Mouse (Mus musculus): ENCODE measurements at regions not wholly inside any gene's neighbourhood (a gene's known extent, or its start where the extent isn't known, plus 50 kb on each side); places are given as distances from the start of the nearest gene placed in this dataset.

DNA sequence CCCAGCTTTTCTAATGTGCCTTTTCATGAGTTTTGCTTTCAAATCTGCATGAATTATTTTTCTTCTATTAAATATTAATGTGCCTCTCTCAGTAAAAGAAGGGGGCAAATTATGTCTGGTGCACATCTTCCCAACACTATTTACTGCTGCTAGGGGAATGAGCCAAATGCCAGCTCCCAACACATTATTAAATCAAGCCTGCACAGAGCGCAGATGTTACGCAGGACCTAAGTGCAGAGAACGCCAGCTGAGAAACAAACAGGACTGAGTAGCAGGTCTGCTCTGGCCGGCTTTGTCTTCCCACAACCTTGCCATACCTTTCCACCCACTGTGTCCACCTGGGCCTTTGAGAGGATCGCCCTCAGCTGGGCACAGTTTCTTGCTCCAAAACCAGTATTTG, 291.8 kb downstream of the C1d start:
- no peak overlapping the region for H3K27ac ChIP-seq (ENCODE audit: insufficient read depth, low read length)
- no peaks in the 10 kb centered on the region for H3K4me1 ChIP-seq (ENCODE audit: control insufficient read depth, insufficient read depth, low read length)
- no peak overlapping the region for H3K4me3 ChIP-seq (ENCODE audit: low read depth, low read length)
- TF ChIP-seq EP300 (IDR thresholded peaks at IDR 0.05; ENCODE audit: insufficient read depth, low read depth, low read length), result no peak
- no peak for TF ChIP-seq POLR2A (IDR thresholded peaks at IDR 0.05; ENCODE audit: insufficient read depth, low read length)
- no peak for TF ChIP-seq CTCF (IDR thresholded peaks at IDR 0.05; ENCODE audit: low read depth, low read length)
- no peaks in the 10 kb centered on the region for H3K27me3 ChIP-seq (ENCODE audit: control insufficient read depth, insufficient read depth, low read length, poor library complexity, severe bottlenecking)
- H3K9ac ChIP-seq (ENCODE audit: low read depth, poor library complexity, severe bottlenecking), result no peak overlapping the region
- H3K9me3 ChIP-seq (replicated peaks; ENCODE audit: control insufficient read depth, insufficient read depth, low read length, poor library complexity, severe bottlenecking), result no peaks in the 10 kb centered on the region
- no peaks in the 10 kb centered on the region for H3K36me3 ChIP-seq (ENCODE audit: control insufficient read depth, insufficient read depth, low read length, poor library complexity, severe bottlenecking)

DNA sequence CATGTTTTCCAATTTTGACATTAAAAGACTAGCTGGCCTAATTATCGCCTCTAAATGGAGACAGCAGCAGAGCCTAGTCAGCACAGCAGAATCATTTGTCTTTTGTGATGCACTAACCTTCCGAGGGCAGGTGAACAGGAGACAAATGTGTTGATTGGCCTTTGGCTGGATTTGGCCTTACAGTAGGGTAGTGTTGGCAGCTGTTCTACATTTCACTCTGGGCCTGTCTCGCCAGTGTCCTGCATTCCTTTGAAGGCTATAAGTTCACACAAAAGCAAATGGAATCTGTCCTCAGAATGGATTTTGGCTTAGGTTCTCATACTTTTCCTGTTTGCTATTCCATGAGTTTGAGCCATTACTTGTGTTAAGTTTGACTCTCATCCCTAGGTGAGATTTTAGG, 297.9 kb downstream of the C1d start:
- Histone ChIP-seq H3K4me3 (ENCODE audit: low read depth, low read length) (no peak overlapping the region), H3K9me3 (replicated peaks; ENCODE audit: control insufficient read depth, insufficient read depth, low read length, poor library complexity, severe bottlenecking) (0 out of 2 replicates have a peak, but pooled peaks cover 2% of the 10 kb centered on the region), H3K4me1 (ENCODE audit: control insufficient read depth, insufficient read depth, low read length) (no peaks in the 10 kb centered on the region), H3K36me3 (ENCODE audit: control insufficient read depth, insufficient read depth, low read length, poor library complexity, severe bottlenecking) (no peaks in the 10 kb centered on the region), H3K27me3 (ENCODE audit: control insufficient read depth, insufficient read depth, low read length, poor library complexity, severe bottlenecking) (no peaks in the 10 kb centered on the region), H3K27ac (ENCODE audit: insufficient read depth, low read length) (no peak overlapping the region), H3K9ac (ENCODE audit: low read depth, poor library complexity, severe bottlenecking) (no peak overlapping the region)
- no peak for TF ChIP-seq EP300 (IDR thresholded peaks at IDR 0.05; ENCODE audit: insufficient read depth, low read depth, low read length)
- TF ChIP-seq POLR2A (IDR thresholded peaks at IDR 0.05; ENCODE audit: insufficient read depth, low read length), result no peak
- no peak for TF ChIP-seq CTCF (IDR thresholded peaks at IDR 0.05; ENCODE audit: low read depth, low read length)

GRCm38 (mm10) chr11:17591780-17592487, 334.6 kb downstream of the C1d start:
- Histone ChIP-seq H3K9ac (ENCODE audit: low read depth, poor library complexity, severe bottlenecking) (no peak overlapping the region), H3K4me3 (ENCODE audit: low read depth, low read length) (no peak overlapping the region), H3K27ac (ENCODE audit: insufficient read depth, low read length) (no peak overlapping the region), H3K9me3 (replicated peaks; ENCODE audit: control insufficient read depth, insufficient read depth, low read length, poor library complexity, severe bottlenecking) (no peaks in the 10 kb centered on the region), H3K4me1 (ENCODE audit: control insufficient read depth, insufficient read depth, low read length) (no peaks in the 10 kb centered on the region), H3K36me3 (ENCODE audit: control insufficient read depth, insufficient read depth, low read length, poor library complexity, severe bottlenecking) (no peaks in the 10 kb centered on the region), H3K27me3 (ENCODE audit: control insufficient read depth, insufficient read depth, low read length, poor library complexity, severe bottlenecking) (no peaks in the 10 kb centered on the region)
- no peak for TF ChIP-seq POLR2A (IDR thresholded peaks at IDR 0.05; ENCODE audit: insufficient read depth, low read length)

GRCm38 (mm10) chr11:17603726-17604493, 346.5 kb downstream of the C1d start:
- H3K27ac ChIP-seq (ENCODE audit: insufficient read depth, low read length), result no peak overlapping the region

DNA sequence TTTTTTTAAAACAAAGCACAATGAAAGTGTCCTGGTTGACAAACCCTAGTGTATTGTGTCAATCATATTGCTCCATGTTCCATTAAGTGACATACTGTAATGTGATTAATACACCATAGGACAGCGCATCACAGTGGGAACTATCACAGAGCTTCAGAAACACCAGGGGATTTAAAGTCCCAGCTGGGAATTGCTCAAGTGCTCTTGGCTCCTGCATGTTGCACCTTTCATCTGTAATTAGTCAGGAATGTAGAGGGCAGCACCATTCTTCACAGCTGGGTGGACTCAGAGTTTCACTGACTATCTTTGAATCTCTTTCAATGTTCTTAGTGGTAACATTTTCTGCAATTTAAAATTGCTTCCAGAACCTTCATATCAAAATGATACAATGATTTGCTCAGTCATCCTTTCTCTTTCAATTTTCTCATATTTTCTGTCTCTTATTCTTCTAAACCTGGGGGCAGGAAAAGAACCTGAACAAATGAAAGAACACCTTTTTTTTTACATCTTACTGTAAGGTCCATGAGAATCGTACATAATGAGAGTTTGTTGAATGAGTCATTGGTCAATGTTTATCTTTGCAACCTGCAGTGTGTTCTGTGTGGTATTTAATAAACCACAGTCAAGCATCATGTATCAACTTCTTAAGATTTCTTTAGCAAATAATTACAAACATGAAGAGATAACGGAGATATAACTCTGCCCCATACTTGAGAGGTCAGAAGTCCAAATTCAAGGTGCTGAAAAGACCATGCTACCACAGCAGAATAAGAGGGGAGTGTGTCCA, 333.0 kb downstream of the Etaa1 start:
- Histone ChIP-seq H3K27ac (ENCODE audit: insufficient read depth, low read length) (no peak overlapping the region), H3K4me3 (ENCODE audit: low read depth, low read length) (no peak overlapping the region), H3K27me3 (ENCODE audit: control insufficient read depth, insufficient read depth, low read length, poor library complexity, severe bottlenecking) (no peaks in the 10 kb centered on the region), H3K9me3 (replicated peaks; ENCODE audit: control insufficient read depth, insufficient read depth, low read length, poor library complexity, severe bottlenecking) (no peaks in the 10 kb centered on the region), H3K36me3 (ENCODE audit: control insufficient read depth, insufficient read depth, low read length, poor library complexity, severe bottlenecking) (no peaks in the 10 kb centered on the region), H3K9ac (ENCODE audit: low read depth, poor library complexity, severe bottlenecking) (no peak overlapping the region), H3K4me1 (ENCODE audit: control insufficient read depth, insufficient read depth, low read length) (no peaks in the 10 kb centered on the region)
- TF ChIP-seq EP300 (IDR thresholded peaks at IDR 0.05; ENCODE audit: insufficient read depth, low read depth, low read length) (no peak), POLR2A (IDR thresholded peaks at IDR 0.05; ENCODE audit: insufficient read depth, low read length) (no peak), CTCF (IDR thresholded peaks at IDR 0.05; ENCODE audit: low read depth, low read length) (no peak)

More at GRCm38 (mm10) chr11:17603726-17604493, 346.5 kb downstream of the C1d start:
- TF ChIP-seq POLR2A (IDR thresholded peaks at IDR 0.05; ENCODE audit: insufficient read depth, low read length), result no peak
- TF ChIP-seq EP300 (IDR thresholded peaks at IDR 0.05; ENCODE audit: insufficient read depth, low read depth, low read length), result no peak
- TF ChIP-seq CTCF (IDR thresholded peaks at IDR 0.05; ENCODE audit: low read depth, low read length), result no peak
- H3K27me3 ChIP-seq (ENCODE audit: control insufficient read depth, insufficient read depth, low read length, poor library complexity, severe bottlenecking), result no peaks in the 10 kb centered on the region
- no peak overlapping the region for H3K9ac ChIP-seq (ENCODE audit: low read depth, poor library complexity, severe bottlenecking)
- no peaks in the 10 kb centered on the region for H3K4me1 ChIP-seq (ENCODE audit: control insufficient read depth, insufficient read depth, low read length)
- no peak overlapping the region for H3K4me3 ChIP-seq (ENCODE audit: low read depth, low read length)
- no peaks in the 10 kb centered on the region for H3K9me3 ChIP-seq (replicated peaks; ENCODE audit: control insufficient read depth, insufficient read depth, low read length, poor library complexity, severe bottlenecking)
- no peaks in the 10 kb centered on the region for H3K36me3 ChIP-seq (ENCODE audit: control insufficient read depth, insufficient read depth, low read length, poor library complexity, severe bottlenecking)

Data from ES-Bruce4 (cell line).